Mouse (Mus musculus) urinary bladder, postnatal 14 days (tissue): ENCODE results near the gene Zfp574.

ENCODE experiments used
- DNase-seq: peaks from one replicate; pipeline ENCODE4 v3.0.0; 2021; ENCODE audit warnings: low spot score

The Zfp574 gene

GRCm38 (mm10) chr7:25072716-25073390 lies 486 bp downstream of the Zfp574 start:
- DNase-seq: peak; percentile 30

GRCm38 (mm10) chr7:25073924-25074323 lies 1.6 kb downstream of the Zfp574 start:
- no peak for DNase-seq

GRCm38 (mm10) chr7:25076296-25076662 lies 3.9 kb downstream of the Zfp574 start:
- DNase-seq: no peak

- DNase-seq: peak; percentile 97
Measured at GRCm38 (mm10) chr7:25076663-25077413, 4.5 kb downstream of the Zfp574 start.

GRCm38 (mm10) chr7:25077414-25077755 lies 5.0 kb downstream of the Zfp574 start:
- DNase-seq: no peak

- no peak for DNase-seq
Measured at GRCm38 (mm10) chr7:25079496-25080026, 7.2 kb downstream of the Zfp574 start.

GRCm38 (mm10) chr7:25080431-25080830 lies 8.1 kb downstream of the Zfp574 start:
- no peak for DNase-seq

- peak; percentile 34 for DNase-seq
Measured at GRCm38 (mm10) chr7:25082510-25082909, 10.1 kb downstream of the Zfp574 start.

GRCm38 (mm10) chr7:25084621-25085020 lies 12.3 kb downstream of the Zfp574 start:
- DNase-seq: no peak

- DNase-seq: no peak
Measured at GRCm38 (mm10) chr7:25086656-25087055, 14.3 kb downstream of the Zfp574 start.

- DNase-seq: no peak
Measured at GRCm38 (mm10) chr7:25087256-25087912, 15.0 kb downstream of the Zfp574 start.

GRCm38 (mm10) chr7:25087972-25088371 lies 15.6 kb downstream of the Zfp574 start:
- no peak for DNase-seq

- DNase-seq: no peak
Measured at GRCm38 (mm10) chr7:25088531-25088930, 16.2 kb downstream of the Zfp574 start.

GRCm38 (mm10) chr7:25088968-25089367 lies 16.6 kb downstream of the Zfp574 start:
- no peak for DNase-seq

- DNase-seq: no peak
Measured at GRCm38 (mm10) chr7:25089875-25090274, 17.5 kb downstream of the Zfp574 start.

GRCm38 (mm10) chr7:25098169-25098568 lies 25.8 kb downstream of the Zfp574 start:
- no peak for DNase-seq

- DNase-seq: no peak
Measured at GRCm38 (mm10) chr7:25099581-25099980, 27.2 kb downstream of the Zfp574 start.

- peak; percentile 68 for DNase-seq
Measured at GRCm38 (mm10) chr7:25105411-25106160, 33.2 kb downstream of the Zfp574 start.

GRCm38 (mm10) chr7:25106790-25107502 lies 34.6 kb downstream of the Zfp574 start:
- DNase-seq: no peak

GRCm38 (mm10) chr7:25109355-25109754 lies 37.0 kb downstream of the Zfp574 start:
- DNase-seq: no peak

- no peak for DNase-seq
Measured at GRCm38 (mm10) chr7:25110336-25110735, 38.0 kb downstream of the Zfp574 start.
